In the genomic region with DNA sequence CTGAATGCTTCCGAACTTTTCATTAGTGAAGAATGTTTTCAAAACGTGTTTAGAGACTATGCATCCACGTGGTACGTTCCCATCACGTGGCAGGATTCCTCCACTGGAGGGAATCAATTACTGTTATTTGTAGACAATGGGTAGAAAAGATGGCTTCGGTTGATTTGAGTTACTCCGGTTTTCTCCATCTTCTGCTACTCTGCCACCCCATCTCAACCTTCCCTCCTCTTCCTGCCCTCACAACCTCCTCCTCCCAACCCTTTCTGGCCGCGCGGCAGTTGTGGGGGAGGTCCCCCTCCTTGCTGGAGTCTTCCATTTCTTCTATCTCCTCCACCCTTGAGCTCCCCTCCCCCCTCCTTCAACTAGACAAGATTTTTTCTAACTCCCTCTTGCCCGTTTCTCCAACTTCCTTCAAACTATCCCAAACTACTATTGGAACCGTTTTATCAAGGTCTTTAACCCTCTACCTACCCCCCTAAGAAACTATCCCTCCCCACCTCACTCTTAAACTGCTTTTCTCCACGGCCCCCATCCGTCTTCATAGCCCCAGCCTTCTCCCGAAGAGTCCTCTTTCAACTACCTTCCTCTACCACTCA, we compare ENCODE assay signal across 8 mouse cellular contexts. TPM values are rescaled to one million over a fixed set of nuclear protein-coding genes. Genes with fewer than 3 reads are reported as not detected.
DNase-seq lines count a peak whose midpoint lies in the region; ATAC-seq and TF ChIP-seq lines count a peak whose summit lies in the region.

No protein-coding gene starts in this region.

- H3K4me3 ChIP-seq in CH12.LX (replicated peaks in 1 of 3; ENCODE audit: low read depth in 2 of 3, low read length in 2 of 3, poor library complexity in 1 of 3) = peak overlapping the region; percentile 83 to 99 (median 87)
- H3K4me3 ChIP-seq in hindbrain, embryonic 10.5 days = peak overlapping the region; percentile 97
- H3K4me3 ChIP-seq in liver, embryonic 15.5 days (replicated peaks) = peak overlapping the region; percentile 94
- H3K4me3 ChIP-seq in neural tube, embryonic 15.5 days (replicated peaks) = peak overlapping the region; percentile 96

- H3K27me3 ChIP-seq in CH12.LX (replicated peaks) = no peaks in the 10 kb centered on the region
- no peaks in the 10 kb centered on the region for H3K27me3 ChIP-seq in hindbrain, embryonic 10.5 days (ENCODE audit: insufficient read depth, poor library complexity, severe bottlenecking)
- no peaks in the 10 kb centered on the region for H3K27me3 ChIP-seq in liver, embryonic 15.5 days
- no peaks in the 10 kb centered on the region for H3K27me3 ChIP-seq in neural tube, embryonic 15.5 days (replicated peaks)

- in situ Hi-C loops in CH12.LX (cut with MboI; ENCODE audit: low pct_ligation_motif_present, low pct_unique_long_range_greater_than_20kb, low sequenced_read_pairs) = no loop called here

- DNase-seq in A20 (ENCODE audit: low read depth, low spot score) = peak; percentile 76
- peak; percentile 78 for DNase-seq in CH12.LX (ENCODE audit: extremely low read depth)
- DNase-seq in embryo, embryonic 11 days = peak; percentile 80
- DNase-seq in hindbrain, embryonic 10.5 days (ENCODE audit: low spot score) = peak; percentile 64
- no peak for DNase-seq in frontal cortex, postnatal 10 days (ENCODE audit: low spot score in 2 of 2)
- no peak for DNase-seq in natural killer cell, adult 2 months (ENCODE audit: low spot score in 2 of 2)

- under 1% methylated on average over 15 of the region's 15 CpGs for WGBS in hindbrain, embryonic 10.5 days
- under 1% methylated on average over 15 of the region's 15 CpGs for WGBS in liver, embryonic 15.5 days (ENCODE audit: insufficient replicate concordance)
- WGBS in neural tube, embryonic 15.5 days = under 1% methylated on average over 15 of the region's 15 CpGs

- peaks cover 18 to 51% of the 10 kb centered on the region in 2 experiments for H3K36me3 ChIP-seq in CH12.LX (replicated peaks in 1 of 2; ENCODE audit: control insufficient read depth in 1 of 2, insufficient read depth in 1 of 2, low read length in 1 of 2)
- peaks cover 33% of the 10 kb centered on the region for H3K36me3 ChIP-seq in hindbrain, embryonic 10.5 days
- peaks cover 25% of the 10 kb centered on the region for H3K36me3 ChIP-seq in liver, embryonic 15.5 days (replicated peaks)
- H3K36me3 ChIP-seq in neural tube, embryonic 15.5 days = peaks cover 16% of the 10 kb centered on the region; the same call in 1 of the 2 replicates

- peak; percentile 26; the same call in 1 of the 2 replicates for TF ChIP-seq POLR2A in CH12.LX (IDR thresholded peaks at IDR 0.05; ENCODE audit: low read depth, low read length)

- TF ChIP-seq RAD21 in CH12.LX (IDR thresholded peaks at IDR 0.05; ENCODE audit: low read depth, low read length) = no peak

- H3K9me3 ChIP-seq in CH12.LX (replicated peaks; ENCODE audit: low read length) = no peaks in the 10 kb centered on the region
- no peaks in the 10 kb centered on the region for H3K9me3 ChIP-seq in hindbrain, embryonic 10.5 days
- H3K9me3 ChIP-seq in liver, embryonic 15.5 days (replicated peaks) = no peaks in the 10 kb centered on the region
- no peaks in the 10 kb centered on the region for H3K9me3 ChIP-seq in neural tube, embryonic 15.5 days (replicated peaks)

- no peak for TF ChIP-seq CTCF in CH12.LX (conservative IDR thresholded peaks at IDR 0.05 in 1 of 2, IDR thresholded peaks at IDR 0.05 in 1 of 2; ENCODE audit: low read depth in 2 of 2, low read length in 2 of 2)

- H3K27ac ChIP-seq in CH12.LX (ENCODE audit: insufficient read depth, low read depth) = peak overlapping the region; percentile 72; the same call in 1 of the 2 replicates
- H3K27ac ChIP-seq in hindbrain, embryonic 10.5 days = peak overlapping the region; percentile 100
- peak overlapping the region; percentile 89 for H3K27ac ChIP-seq in liver, embryonic 15.5 days (replicated peaks)
- peak overlapping the region; percentile 94 for H3K27ac ChIP-seq in neural tube, embryonic 15.5 days (replicated peaks)

- peaks cover 86% of the 10 kb centered on the region for H3K79me2 ChIP-seq in CH12.LX (replicated peaks; ENCODE audit: control insufficient read depth, extremely low read depth, insufficient read depth, poor library complexity, severe bottlenecking)

- H3K4me1 ChIP-seq in CH12.LX (ENCODE audit: control insufficient read depth in 1 of 2, insufficient read depth in 2 of 2) = peaks cover 21 to 68% of the 10 kb centered on the region in 2 experiments
- peaks cover 33% of the 10 kb centered on the region for H3K4me1 ChIP-seq in hindbrain, embryonic 10.5 days (replicated peaks)
- peaks cover 48% of the 10 kb centered on the region for H3K4me1 ChIP-seq in liver, embryonic 15.5 days (replicated peaks)
- H3K4me1 ChIP-seq in neural tube, embryonic 15.5 days = peaks cover 26% of the 10 kb centered on the region

- peak overlapping the region; percentile 83 for H3K4me2 ChIP-seq in CH12.LX (ENCODE audit: insufficient read depth, low read depth, poor library complexity, severe bottlenecking)
- peak overlapping the region; percentile 89 for H3K4me2 ChIP-seq in liver, embryonic 15.5 days
- H3K4me2 ChIP-seq in neural tube, embryonic 15.5 days = peak overlapping the region; percentile 80

- dilution Hi-C loops in CH12.LX (cut with MboI; ENCODE audit: extremely low pct_ligation_motif_present, extremely low pct_unique_long_range_greater_than_20kb, low sequenced_read_pairs) = no loop called here

- no peak for TF ChIP-seq EP300 in CH12.LX (IDR thresholded peaks at IDR 0.05; ENCODE audit: low read length)

- H3K9ac ChIP-seq in CH12.LX (ENCODE audit: insufficient read depth, low read depth) = peak overlapping the region; percentile 92
- peak overlapping the region; percentile 88 for H3K9ac ChIP-seq in liver, embryonic 15.5 days
- peak overlapping the region; percentile 92 for H3K9ac ChIP-seq in neural tube, embryonic 15.5 days (replicated peaks)

- ATAC-seq in liver, embryonic 15.5 days (ENCODE audit: insufficient read depth) = no peak
- no peak for ATAC-seq in neural tube, embryonic 15.5 days (ENCODE audit: low FRiP score)

TF ChIP-seq in CH12.LX, 34 proteins besides CTCF, POLR2A, EP300 and RAD21:
- TF ChIP-seq MXI1 (IDR thresholded peaks at IDR 0.05; ENCODE audit: low read depth, low read length) (peak; percentile 91), BHLHE40 (IDR thresholded peaks at IDR 0.05; ENCODE audit: low read depth, low read length) (peak; percentile 73), MYC (IDR thresholded peaks at IDR 0.05; ENCODE audit: low read depth, low read length) (peak; percentile 98), TCF12 (IDR thresholded peaks at IDR 0.05; ENCODE audit: low read depth, low read length) (0 out of 2 replicates have a peak, but pooled peaks have one; percentile 23), USF1 (IDR thresholded peaks at IDR 0.05; ENCODE audit: low read depth, low read length) (peak; percentile 65), CHD2 (IDR thresholded peaks at IDR 0.05; ENCODE audit: low read length) (0 out of 2 replicates have a peak, but pooled peaks have one; percentile 10), MAX (IDR thresholded peaks at IDR 0.05; ENCODE audit: low read length) (peak; percentile 97), MAZ (IDR thresholded peaks at IDR 0.05; ENCODE audit: low read depth, low read length) (peak; percentile 4; the same call in 1 of the 2 replicates), NRF1 (IDR thresholded peaks at IDR 0.05; ENCODE audit: low read depth, low read length) (no peak), USF2 (conservative IDR thresholded peaks at IDR 0.05; ENCODE audit: low read depth, low read length) (peak; percentile 66), UBTF (IDR thresholded peaks at IDR 0.05; ENCODE audit: low read depth, low read length) (no peak)

RNA-seq across cellular contexts. Expression of a gene that starts 1.1 kb away (rescaled TPM):
- total RNA-seq in CH12.LX (2012; rRNA removed) (80.6 and 114 TPM in 2 replicates), CH12.LX (2014; rRNA removed) (152 and 156 TPM in 2 replicates)
- 183 and 202 TPM in 2 replicates for polyA plus RNA-seq in CH12.LX (2012; ENCODE audit: insufficient read length, low read depth)
- polyA plus RNA-seq in hindbrain, embryonic 10.5 days (2016; fragmentation: Nextera tagmentation; extraction: Ambion mirVana) = 58.3 and 85.0 TPM in 2 replicates
- polyA plus RNA-seq in liver, embryonic 15.5 days (2015; fragmentation: Nextera tagmentation; extraction: Ambion mirVana) = 31.8 and 33.3 TPM in 2 replicates
- 41.7 and 49.8 TPM in 2 replicates for polyA plus RNA-seq in neural tube, embryonic 15.5 days (2015; fragmentation: Nextera tagmentation; extraction: Ambion mirVana)

RNA-seq across cellular contexts. Expression of a gene that starts 22.3 kb away (rescaled TPM):
- total RNA-seq in CH12.LX (2012; rRNA removed) (3.7 and 4.7 TPM in 2 replicates), CH12.LX (2014; rRNA removed) (0.07 TPM in 1 of 2 replicates, not detected in the other)
- 0.29 and 0.31 TPM in 2 replicates for polyA plus RNA-seq in CH12.LX (2012; ENCODE audit: insufficient read length, low read depth)
- polyA plus RNA-seq in hindbrain, embryonic 10.5 days (2016; fragmentation: Nextera tagmentation; extraction: Ambion mirVana) = 0.04 and 0.13 TPM in 2 replicates
- polyA plus RNA-seq in liver, embryonic 15.5 days (2015; fragmentation: Nextera tagmentation; extraction: Ambion mirVana) = 0.01 and 0.03 TPM in 2 replicates
- 1.6 and 2.2 TPM in 2 replicates for polyA plus RNA-seq in neural tube, embryonic 15.5 days (2015; fragmentation: Nextera tagmentation; extraction: Ambion mirVana)

RNA-seq across cellular contexts. Expression of a gene that starts 43.2 kb away (rescaled TPM):
- total RNA-seq in CH12.LX (2012; rRNA removed) (2.1 and 2.3 TPM in 2 replicates), CH12.LX (2014; rRNA removed) (0.86 and 1.4 TPM in 2 replicates)
- polyA plus RNA-seq in CH12.LX (2012; ENCODE audit: insufficient read length, low read depth) = 0.95 and 1.3 TPM in 2 replicates
- 9.2 and 9.7 TPM in 2 replicates for polyA plus RNA-seq in hindbrain, embryonic 10.5 days (2016; fragmentation: Nextera tagmentation; extraction: Ambion mirVana)
- polyA plus RNA-seq in liver, embryonic 15.5 days (2015; fragmentation: Nextera tagmentation; extraction: Ambion mirVana) = 1.3 and 1.6 TPM in 2 replicates
- 6.6 and 8.7 TPM in 2 replicates for polyA plus RNA-seq in neural tube, embryonic 15.5 days (2015; fragmentation: Nextera tagmentation; extraction: Ambion mirVana)

Comparison
In these comparisons a context has a peak if more than half of its experiments do, and no peak if none do; other contexts are left out.
1. DNase-seq: peak in A20 (single experiment), CH12.LX (single experiment), embryo, embryonic 11 days (single experiment) and hindbrain, embryonic 10.5 days (single experiment); none in frontal cortex, postnatal 10 days (0 of 2) and natural killer cell, adult 2 months (0 of 2).
2. Peak in every context shown above with its lines, with median percentiles within 50 percentile points of each other: H3K27ac ChIP-seq, H3K4me2 ChIP-seq, H3K4me3 ChIP-seq and H3K9ac ChIP-seq.